Mouse (Mus musculus): Measurements from ENCODE around the gene Klf15.

Gene Klf15

DNA sequence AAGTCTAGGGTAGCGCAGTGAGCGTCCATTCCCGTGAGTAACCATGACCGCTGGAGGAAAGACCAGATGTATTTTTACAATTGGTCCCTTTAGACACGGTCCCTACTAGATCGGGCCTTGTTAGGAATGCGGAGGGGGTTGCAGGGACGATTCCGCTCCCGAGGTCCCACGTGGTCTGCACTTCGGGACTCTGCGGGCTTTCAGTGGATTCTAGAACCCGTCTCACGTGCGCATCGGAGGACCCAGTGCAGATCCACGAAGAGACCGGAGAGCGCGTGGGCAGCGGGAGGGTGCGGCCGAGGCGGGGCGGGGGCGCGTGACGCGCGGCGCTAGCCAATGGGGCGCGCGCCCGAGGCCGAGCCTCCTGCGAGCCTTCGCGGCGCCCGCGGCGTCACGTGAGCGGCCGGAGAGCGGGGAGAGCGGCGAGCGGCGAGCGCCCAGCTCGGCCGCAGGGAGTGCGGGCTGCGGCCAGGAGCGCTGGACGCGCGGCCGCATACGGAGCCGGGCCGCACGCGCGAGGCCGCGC, at the start of gene Klf15:
TSS of gene Klf15 (plus strand) at position 396 of the 526 bp plus-strand sequence.
- DNase-seq = peak; percentile 25

DNA sequence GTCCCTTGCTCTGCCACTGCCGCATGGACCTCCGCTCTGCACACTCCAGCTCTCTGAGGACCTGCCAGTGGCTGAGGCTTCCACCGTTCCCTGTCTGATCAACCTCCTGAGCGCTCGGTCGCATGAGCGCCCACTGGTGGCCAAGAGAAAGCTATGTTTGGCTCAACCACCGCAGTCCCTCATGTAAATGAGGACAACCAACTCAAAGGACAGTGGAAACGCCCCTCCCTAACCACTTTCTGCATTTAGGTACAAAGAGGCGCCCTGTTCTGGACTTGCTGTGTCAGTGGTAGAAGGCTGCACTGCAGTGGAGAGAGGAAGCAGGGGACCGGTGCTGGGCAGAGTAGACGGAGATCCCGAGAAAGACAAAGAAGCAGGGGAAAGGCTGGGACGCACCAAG, 39.8 kb upstream of the Klf15 start:
- peak; percentile 88 for DNase-seq

GRCm38 (mm10) chr6:90425361-90425760, 37.0 kb upstream of the Klf15 start:
- DNase-seq = no peak

DNA sequence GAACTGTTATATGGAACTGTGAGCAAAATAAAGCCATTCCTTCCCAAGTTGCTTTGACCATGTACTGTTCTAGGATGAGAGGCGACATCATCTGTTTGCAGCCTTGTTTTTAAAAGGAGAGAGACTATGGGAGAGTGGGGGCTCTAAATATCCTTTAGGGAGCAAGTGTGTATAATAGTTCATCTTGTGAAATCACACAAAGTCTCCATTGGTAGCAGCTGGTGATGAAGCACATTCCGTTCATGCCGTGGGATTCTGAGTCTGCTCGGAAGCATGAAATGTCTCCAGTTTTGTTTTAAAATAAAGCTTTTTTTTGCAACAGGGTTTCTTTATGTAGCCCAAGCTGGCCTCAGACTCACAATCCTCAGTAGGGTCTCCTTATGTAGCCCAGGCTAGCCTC, 36.4 kb upstream of the Klf15 start:
- no peak for DNase-seq

- DNase-seq = peak; percentile 77
Measured at GRCm38 (mm10) chr6:90428380-90428974, 33.9 kb upstream of the Klf15 start, which contains the start of gene Cfap100. Gene Cfap100 (minus strand): TSS chr6:90428797.

DNA sequence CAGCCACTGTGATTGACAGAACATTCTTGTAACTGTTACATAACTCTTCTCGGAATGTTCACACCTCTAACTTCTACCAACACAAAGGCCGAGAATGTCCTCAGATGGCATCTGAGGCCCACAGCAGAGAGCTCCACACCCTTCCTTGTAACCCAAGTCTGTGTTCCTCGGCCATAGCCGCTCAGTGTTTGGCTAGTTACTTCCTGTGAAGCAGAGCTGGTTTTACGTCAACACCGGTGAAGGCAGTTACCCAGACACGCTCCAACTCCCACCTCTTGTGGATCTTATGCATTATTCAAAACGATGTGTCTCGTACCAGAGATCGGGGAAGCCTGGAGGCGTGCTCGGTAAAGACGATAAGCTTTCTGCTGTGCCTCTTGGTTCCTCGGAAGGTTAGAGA, 32.5 kb upstream of the Klf15 start:
- DNase-seq = no peak

DNA sequence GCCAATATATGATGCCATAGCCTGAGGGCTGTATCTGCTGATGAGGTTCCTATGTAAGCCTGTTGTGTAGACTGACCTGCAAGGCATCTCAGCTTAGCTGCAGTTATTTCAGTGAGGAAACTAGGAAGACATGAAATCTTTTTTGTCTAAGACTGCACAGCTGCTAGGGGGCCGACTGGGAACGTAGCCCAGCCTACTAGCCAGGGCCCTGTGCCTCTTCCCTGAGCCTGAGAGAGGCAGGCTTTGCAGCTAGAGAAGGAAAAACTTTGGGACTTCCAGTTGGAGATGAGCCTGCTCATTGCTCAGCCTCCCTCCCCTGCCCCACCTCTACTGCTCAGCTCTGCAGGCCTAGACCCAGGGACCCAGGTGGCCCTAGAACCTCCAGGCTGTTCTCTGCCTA, 30.9 kb upstream of the Klf15 start:
- no peak for DNase-seq

DNA sequence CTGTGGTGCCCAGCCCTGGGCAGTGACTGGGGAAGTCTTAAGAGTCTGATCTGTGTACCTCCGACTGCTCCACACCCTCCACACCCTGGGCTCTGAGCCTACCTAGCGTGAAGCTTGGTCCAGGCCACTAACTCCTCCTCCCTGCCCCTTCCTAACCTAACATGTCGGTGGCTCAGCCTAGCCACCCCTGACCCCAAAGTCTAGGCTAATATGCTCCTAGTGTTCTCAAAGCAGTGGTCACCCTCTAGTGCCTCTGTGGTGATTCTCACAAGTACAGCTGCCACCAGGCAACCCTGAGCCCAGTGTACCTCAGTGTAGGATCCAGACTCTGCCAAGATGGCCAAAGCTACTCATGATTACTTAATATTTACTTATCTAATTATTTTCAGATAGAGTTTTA, 27.7 kb upstream of the Klf15 start:
- no peak for DNase-seq

GRCm38 (mm10) chr6:90435195-90435618, 27.2 kb upstream of the Klf15 start:
- DNase-seq = peak; percentile 86

- no peak for DNase-seq
Measured at GRCm38 (mm10) chr6:90436192-90436907, 26.0 kb upstream of the Klf15 start.

GRCm38 (mm10) chr6:90437041-90437440, 25.3 kb upstream of the Klf15 start:
- DNase-seq = no peak

GRCm38 (mm10) chr6:90446883-90447282, 15.5 kb upstream of the Klf15 start:
- no peak for DNase-seq

DNA sequence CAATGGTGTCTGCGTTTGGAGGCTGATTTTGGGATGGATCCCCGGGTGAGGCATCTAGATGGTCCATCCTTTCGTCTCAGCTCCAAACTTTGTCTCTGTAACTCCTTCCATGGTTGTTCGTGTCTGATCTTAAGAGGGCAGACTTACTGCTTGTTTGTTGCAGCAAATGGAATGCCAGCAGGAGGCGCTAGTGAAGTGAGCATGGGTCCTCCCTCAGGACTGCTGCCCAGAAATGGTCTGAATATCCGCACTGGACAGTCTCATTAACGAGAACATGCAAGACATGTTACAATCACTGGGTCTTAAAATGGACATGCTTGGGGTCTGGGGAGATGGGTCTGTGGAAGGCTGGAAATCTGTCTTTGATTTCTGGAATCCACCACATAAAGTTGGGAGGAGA, 12.2 kb upstream of the Klf15 start:
- peak; percentile 72 for DNase-seq

DNA sequence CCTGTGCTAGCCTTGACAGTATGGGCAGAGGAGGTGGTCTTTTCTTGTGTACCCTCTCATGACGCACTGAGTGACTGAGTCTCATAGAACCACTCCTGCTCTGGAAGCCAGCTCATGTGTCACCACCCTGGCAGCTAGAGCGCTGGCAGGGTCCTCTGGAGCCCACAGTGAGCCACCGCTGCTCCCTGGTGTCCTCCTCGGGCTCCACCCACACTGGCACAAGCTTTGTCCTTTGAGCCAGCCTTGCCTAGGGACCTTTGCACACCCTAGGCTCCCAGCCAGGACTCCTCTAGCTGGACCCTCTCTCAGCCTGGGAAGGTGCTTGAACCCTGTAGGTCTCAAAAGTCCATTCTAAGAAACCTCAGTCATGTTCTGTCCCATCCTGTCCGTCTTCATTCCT, 11.7 kb upstream of the Klf15 start:
- DNase-seq = no peak

DNA sequence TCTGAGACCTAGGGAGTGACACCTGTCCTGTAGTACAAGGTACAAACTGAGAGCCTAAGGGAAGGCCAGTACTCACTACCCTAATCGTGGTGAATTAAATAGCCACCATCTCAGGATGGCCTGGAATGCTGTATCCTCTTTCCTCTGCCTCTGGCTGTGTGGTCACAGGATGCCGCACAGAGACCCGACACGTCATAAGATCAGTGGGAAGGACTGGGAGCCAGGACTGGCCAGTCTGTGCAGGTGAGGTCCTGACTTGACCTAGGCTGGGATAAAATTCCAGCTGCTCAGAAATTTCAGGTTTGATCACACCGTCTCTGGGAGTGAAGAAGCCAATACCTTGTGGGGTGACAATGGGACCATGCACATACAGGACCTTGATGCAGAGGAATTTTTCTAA, 10.9 kb upstream of the Klf15 start:
- DNase-seq = no peak

DNA sequence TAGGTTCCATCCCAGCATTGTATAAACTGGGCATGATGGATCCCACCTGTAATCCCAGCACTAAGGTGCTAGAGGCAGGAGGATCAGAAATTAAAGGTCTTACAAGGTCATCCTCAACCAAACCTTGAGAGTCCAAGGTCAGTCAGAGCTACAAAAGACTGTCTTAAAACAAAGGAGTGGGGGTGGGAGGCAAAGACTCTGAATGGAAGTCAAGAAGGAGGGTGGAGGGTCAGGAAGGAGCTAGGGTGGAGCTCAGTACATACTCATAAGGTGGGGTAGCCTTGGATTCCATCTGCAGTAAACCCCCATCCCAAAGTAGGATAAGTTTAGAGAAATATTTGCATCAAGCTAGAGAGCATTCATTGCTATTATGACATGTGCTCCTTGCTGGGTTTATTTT, 9.8 kb upstream of the Klf15 start:
- no peak for DNase-seq

DNA sequence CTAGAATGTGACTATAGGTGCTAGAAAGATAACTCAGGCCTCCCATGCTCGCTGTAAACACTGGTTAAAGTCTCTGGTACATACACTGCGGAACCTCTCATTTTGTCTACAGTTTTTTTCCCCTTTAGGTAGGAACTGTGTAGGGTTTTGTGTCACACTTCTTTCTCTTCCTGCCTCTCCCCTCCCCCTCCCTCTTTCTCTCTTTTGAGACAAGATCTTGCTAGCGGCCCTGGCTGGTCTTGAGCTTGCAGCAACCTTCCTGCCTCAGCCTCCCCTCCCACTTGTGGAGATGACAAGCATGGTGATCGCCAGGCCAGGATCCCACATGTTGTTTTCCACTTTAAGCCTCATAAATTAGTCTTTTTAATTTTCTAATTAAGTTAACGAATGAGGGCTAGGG, 8.6 kb upstream of the Klf15 start:
- no peak for DNase-seq

GRCm38 (mm10) chr6:90457421-90457820, 5.0 kb upstream of the Klf15 start:
- DNase-seq = no peak

DNA sequence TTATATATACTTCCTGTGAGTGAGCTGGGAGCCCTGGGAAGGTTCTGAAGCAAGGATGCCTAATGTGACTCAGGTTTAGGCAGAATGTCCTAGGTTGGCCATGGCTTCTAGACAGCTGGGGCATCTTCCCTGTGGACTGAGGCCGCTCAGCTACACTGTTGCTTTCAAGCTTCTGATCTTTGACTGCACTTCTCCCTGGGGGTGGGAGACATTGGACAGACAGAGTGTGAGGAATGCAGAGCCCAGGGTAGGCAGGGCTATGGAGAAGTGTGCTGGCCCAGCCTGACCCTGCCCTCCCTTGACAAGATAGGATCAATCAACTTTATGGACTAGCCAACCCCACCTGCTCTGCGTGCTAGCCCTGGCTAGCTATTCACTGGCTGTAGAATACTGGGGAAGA, 1.2 kb upstream of the Klf15 start:
- DNase-seq = no peak

- no peak for DNase-seq
Measured at GRCm38 (mm10) chr6:90461771-90462170, 605 bp upstream of the Klf15 start.

- peak; percentile 14 for DNase-seq
Measured at GRCm38 (mm10) chr6:90462841-90463227, 458 bp downstream of the Klf15 start.

DNA sequence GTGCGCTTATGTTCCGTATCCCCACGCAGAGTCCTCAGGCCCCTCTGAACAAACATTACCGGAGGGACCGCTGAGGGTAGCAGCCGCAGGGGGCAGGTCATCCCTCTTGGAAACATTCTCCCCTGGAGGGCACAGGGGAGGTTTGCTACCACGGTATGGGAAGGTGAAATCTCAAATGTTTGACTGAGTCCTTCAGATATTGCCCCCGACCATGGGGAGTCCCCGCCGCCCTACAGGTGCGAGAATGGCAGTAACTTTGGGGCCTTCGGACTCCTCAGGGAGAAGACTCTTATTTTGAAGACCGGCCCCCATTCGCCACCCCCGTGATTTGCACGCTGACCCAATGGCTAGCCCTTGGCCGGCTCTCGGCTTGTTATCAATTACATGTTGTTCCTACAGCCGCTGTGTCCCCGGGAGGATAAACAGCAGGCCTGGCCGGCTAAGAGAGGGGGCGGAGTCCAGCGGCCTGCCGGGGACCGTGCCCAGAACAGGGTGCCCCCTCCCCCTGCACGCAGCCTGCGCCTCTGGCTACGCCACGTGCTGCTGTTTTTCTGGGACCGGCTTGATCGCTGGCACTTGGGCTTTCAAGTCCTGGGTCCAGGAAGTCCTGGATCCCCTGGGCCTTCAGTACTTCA, 969 bp downstream of the Klf15 start:
- DNase-seq = peak; percentile 24

- no peak for DNase-seq
Measured at GRCm38 (mm10) chr6:90463890-90464421, 1.6 kb downstream of the Klf15 start.

Data from thymus, postnatal 4 days (tissue).